Mouse (Mus musculus): ENCODE measurements around the gene Cdon. TPM values are rescaled to one million over a fixed set of nuclear protein-coding genes. Genes with fewer than 3 reads are reported as not detected.

Gene Cdon
- polyA plus RNA-seq, 1 experiment from 2014 or later, result 4.2 TPM

DNA sequence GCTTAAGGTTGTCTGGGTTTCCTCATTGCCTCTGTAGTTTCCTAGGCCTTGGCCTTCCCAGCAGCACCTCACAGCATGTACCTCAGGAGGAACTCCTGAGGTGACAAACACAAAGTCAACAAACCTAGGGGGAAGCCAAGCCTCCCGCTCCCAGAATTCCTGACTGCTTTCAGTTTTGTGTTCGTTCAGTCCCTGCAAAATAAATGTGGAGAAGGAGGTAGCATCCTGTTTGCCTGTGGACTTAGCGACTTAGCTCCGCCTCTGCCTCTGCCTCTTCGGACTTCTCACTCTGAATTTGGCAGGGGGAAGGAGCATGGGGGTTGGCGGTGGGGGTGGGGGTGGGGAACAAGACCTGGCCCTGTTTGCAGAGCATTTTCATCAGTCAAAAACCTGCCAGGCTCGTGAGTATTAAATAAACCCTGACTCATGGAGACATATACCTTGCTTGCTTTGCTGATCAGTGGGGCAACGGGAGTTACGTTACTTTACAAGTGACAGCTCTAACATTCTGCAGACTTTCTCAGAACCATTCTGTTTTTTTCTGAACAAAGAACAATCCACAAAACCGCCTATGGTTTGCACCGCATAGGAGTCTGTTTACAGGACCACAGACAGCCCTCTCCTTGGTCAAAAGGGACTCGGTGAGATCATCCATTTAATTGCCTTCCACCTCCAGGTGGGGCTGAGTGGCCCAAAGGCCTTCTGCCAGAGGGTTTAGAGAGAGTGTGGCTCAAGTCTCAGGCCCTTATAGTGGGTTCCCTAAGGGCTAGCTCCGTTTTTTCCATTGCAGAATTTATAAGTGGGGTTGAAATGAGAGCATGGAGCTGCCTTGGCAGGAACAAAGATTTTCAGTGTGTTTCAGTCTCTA is 15.7 kb upstream of the Cdon start:
- peak overlapping the region; percentile 24 for H3K4me2 ChIP-seq (replicated peaks; ENCODE audit: low read depth, low read length)
- no peak overlapping the region for H3K27ac ChIP-seq (ENCODE audit: low read length)
- 18% methylated on average over 13 of the region's 13 CpGs for WGBS
- no peaks in the 10 kb centered on the region for H3K36me3 ChIP-seq (ENCODE audit: insufficient read depth, low read length)
- peaks cover 14% of the 10 kb centered on the region for H3K4me1 ChIP-seq (ENCODE audit: insufficient read depth, low read length)
- no peaks in the 10 kb centered on the region for H3K9me3 ChIP-seq (ENCODE audit: low read length)
- peak overlapping the region; percentile 44 for H3K9ac ChIP-seq (replicated peaks; ENCODE audit: low read length)
- no peak overlapping the region for H3K4me3 ChIP-seq (ENCODE audit: low read length)
- 0 out of 2 replicates have a peak, but pooled peaks have one; percentile 19 for ATAC-seq (ENCODE audit: low FRiP score, low TSS enrichment)
- 0 out of 2 replicates have a peak, but pooled peaks cover 2% of the 10 kb centered on the region for H3K27me3 ChIP-seq (ENCODE audit: insufficient read depth, low read length)

DNA sequence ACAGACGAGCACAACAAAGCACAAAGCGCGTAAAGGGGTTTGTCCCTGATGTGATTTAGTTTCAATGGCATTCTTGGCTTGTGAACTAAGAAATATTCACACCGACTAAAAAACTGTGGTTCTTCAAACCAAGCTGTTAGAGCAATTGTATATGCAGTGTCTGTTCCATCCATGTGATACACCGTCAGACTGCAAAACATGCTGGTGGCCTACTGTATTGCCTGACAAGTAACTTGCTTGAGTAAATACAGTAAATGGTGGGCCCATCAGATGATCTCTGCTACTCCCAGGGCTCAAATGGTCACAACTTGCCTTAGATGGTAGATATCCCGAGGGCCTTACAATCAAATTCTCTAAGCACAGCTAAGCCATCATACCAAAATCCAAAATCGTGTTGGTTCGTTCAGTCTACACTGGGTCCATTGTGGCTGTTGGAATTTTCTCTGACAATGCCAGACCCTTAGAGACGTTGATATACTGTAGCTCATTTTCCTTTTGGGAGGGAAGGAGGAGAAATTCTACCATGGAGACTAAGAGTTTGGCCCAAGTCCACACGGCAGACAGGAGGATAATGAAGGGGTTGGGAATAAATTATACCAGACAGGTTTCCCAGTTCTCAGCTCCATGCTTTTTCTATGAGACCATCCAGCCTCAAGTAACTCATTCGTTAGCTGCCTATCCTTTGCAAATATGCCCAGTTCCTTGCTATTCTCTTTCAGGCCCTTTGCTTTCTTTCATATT is 9.5 kb upstream of the Cdon start:
- ATAC-seq (ENCODE audit: low FRiP score, low TSS enrichment), result no peak
- Histone ChIP-seq H3K9me3 (ENCODE audit: low read length) (no peaks in the 10 kb centered on the region), H3K27ac (ENCODE audit: low read length) (no peak overlapping the region), H3K4me2 (replicated peaks; ENCODE audit: low read depth, low read length) (no peak overlapping the region), H3K4me1 (ENCODE audit: insufficient read depth, low read length) (peaks cover 16% of the 10 kb centered on the region), H3K9ac (replicated peaks; ENCODE audit: low read length) (no peak overlapping the region), H3K27me3 (ENCODE audit: insufficient read depth, low read length) (no peaks in the 10 kb centered on the region), H3K4me3 (ENCODE audit: low read length) (no peak overlapping the region), H3K36me3 (ENCODE audit: insufficient read depth, low read length) (no peaks in the 10 kb centered on the region)
- 67% methylated on average over 11 of the region's 11 CpGs for WGBS

GRCm38 (mm10) chr9:35411975-35412374 is 9.0 kb upstream of the Cdon start:
- Histone ChIP-seq H3K9ac (replicated peaks; ENCODE audit: low read length) (no peak overlapping the region), H3K4me2 (replicated peaks; ENCODE audit: low read depth, low read length) (no peak overlapping the region), H3K27ac (ENCODE audit: low read length) (no peak overlapping the region), H3K4me3 (ENCODE audit: low read length) (no peak overlapping the region), H3K36me3 (ENCODE audit: insufficient read depth, low read length) (no peaks in the 10 kb centered on the region), H3K27me3 (ENCODE audit: insufficient read depth, low read length) (no peaks in the 10 kb centered on the region), H3K4me1 (ENCODE audit: insufficient read depth, low read length) (peaks cover 16% of the 10 kb centered on the region), H3K9me3 (ENCODE audit: low read length) (no peaks in the 10 kb centered on the region)
- no peak for ATAC-seq (ENCODE audit: low FRiP score, low TSS enrichment)
- WGBS, result 42% methylated on average over 7 of the region's 7 CpGs

- no peaks in the 10 kb centered on the region for H3K36me3 ChIP-seq (ENCODE audit: insufficient read depth, low read length)
- no peaks in the 10 kb centered on the region for H3K9me3 ChIP-seq (ENCODE audit: low read length)
- peaks cover 33% of the 10 kb centered on the region for H3K4me1 ChIP-seq (ENCODE audit: insufficient read depth, low read length)
- ATAC-seq (ENCODE audit: low FRiP score, low TSS enrichment), result peak; percentile 80; the same call in 1 of the 2 replicates
- H3K9ac ChIP-seq (replicated peaks; ENCODE audit: low read length), result peak overlapping the region; percentile 89
- peak overlapping the region; percentile 93 for H3K27ac ChIP-seq (ENCODE audit: low read length)
- H3K4me3 ChIP-seq (ENCODE audit: low read length), result peak overlapping the region; percentile 83
- WGBS, result 0% methylated on average over 33 of the region's 35 CpGs
- peak overlapping the region; percentile 60 for H3K4me2 ChIP-seq (replicated peaks; ENCODE audit: low read depth, low read length)
- no peaks in the 10 kb centered on the region; the same call in 1 of the 2 replicates for H3K27me3 ChIP-seq (ENCODE audit: insufficient read depth, low read length)
Measured at GRCm38 (mm10) chr9:35421730-35422235, 855 bp downstream of the Cdon start.

DNA sequence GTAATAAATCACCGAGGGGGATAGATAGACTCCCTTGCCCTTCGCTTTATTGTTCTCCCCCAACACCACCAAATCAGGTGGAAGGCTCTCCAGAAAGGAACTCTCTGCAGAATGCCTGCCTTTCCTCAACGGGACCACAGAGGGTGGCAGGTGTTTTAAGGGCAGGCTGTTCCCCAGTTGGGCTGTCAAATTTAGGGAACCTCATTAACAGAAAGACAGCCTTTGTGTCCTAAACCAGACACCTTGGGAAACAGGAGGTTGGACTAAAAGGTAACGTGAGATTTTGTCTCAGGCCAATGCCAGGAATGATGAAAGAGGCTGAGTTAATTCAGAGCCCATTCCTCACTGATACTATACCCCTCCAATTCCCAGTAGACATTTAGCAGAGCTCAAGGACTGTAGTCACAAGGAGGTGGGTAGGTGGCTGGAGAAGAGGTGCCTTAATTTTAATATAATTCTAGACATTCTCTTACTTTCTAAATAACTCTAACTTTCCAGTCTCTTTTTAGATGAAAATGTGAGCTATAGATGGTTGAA is 1.5 kb downstream of the Cdon start:
- H3K4me2 ChIP-seq (replicated peaks; ENCODE audit: low read depth, low read length), result peak overlapping the region; percentile 60
- H3K27me3 ChIP-seq (ENCODE audit: insufficient read depth, low read length), result no peaks in the 10 kb centered on the region; the same call in 1 of the 2 replicates
- H3K4me1 ChIP-seq (ENCODE audit: insufficient read depth, low read length), result peaks cover 37% of the 10 kb centered on the region
- H3K9me3 ChIP-seq (ENCODE audit: low read length), result no peaks in the 10 kb centered on the region
- H3K4me3 ChIP-seq (ENCODE audit: low read length), result peak overlapping the region; percentile 83
- no peaks in the 10 kb centered on the region for H3K36me3 ChIP-seq (ENCODE audit: insufficient read depth, low read length)
- peak overlapping the region; percentile 89 for H3K9ac ChIP-seq (replicated peaks; ENCODE audit: low read length)
- WGBS, result 1% methylated on average over 4 of the region's 4 CpGs
- no peak for ATAC-seq (ENCODE audit: low FRiP score, low TSS enrichment)
- H3K27ac ChIP-seq (ENCODE audit: low read length), result peak overlapping the region; percentile 93; the same call in 1 of the 2 replicates

GRCm38 (mm10) chr9:35423265-35423664 is 2.3 kb downstream of the Cdon start:
- 0 out of 2 replicates have a peak overlapping the region, but pooled peaks have one; percentile 3 for H3K9ac ChIP-seq (replicated peaks; ENCODE audit: low read length)

DNA sequence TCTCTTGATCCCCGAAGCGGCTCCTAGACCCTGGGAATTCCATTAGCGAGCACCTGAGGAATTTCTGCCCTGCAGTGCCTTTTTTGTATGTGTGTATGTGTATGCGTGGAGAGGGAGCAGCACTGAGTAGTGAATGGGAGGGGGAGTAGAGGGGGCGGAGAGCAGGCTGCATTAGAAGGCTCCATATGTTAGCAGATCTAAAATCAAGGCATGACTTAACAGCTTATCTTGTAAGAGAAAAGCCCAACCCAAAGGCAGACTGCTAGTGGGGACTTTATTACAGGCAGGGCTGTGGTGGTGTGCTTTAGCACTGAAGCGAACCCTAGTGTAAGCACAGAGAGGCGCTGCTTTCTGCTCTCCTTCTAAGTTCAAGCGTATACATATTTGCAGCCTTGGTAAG is 3.7 kb downstream of the Cdon start:
- Histone ChIP-seq H3K4me3 (ENCODE audit: low read length) (peak overlapping the region; percentile 23), H3K27me3 (ENCODE audit: insufficient read depth, low read length) (no peaks in the 10 kb centered on the region; the same call in 1 of the 2 replicates), H3K9ac (replicated peaks; ENCODE audit: low read length) (no peak overlapping the region), H3K9me3 (ENCODE audit: low read length) (no peaks in the 10 kb centered on the region), H3K4me1 (ENCODE audit: insufficient read depth, low read length) (peaks cover 45% of the 10 kb centered on the region), H3K27ac (ENCODE audit: low read length) (peak overlapping the region; percentile 36; the same call in 1 of the 2 replicates), H3K4me2 (replicated peaks; ENCODE audit: low read depth, low read length) (peak overlapping the region; percentile 42), H3K36me3 (ENCODE audit: insufficient read depth, low read length) (no peaks in the 10 kb centered on the region)
- ATAC-seq (ENCODE audit: low FRiP score, low TSS enrichment), result 0 out of 2 replicates have a peak, but pooled peaks have one; percentile 14
- WGBS, result 22% methylated on average over 8 of the region's 8 CpGs

More at GRCm38 (mm10) chr9:35423265-35423664, 2.3 kb downstream of the Cdon start:
- WGBS, result 40% methylated on average over 4 of the region's 4 CpGs
- H3K4me2 ChIP-seq (replicated peaks; ENCODE audit: low read depth, low read length), result peak overlapping the region; percentile 60
- peak overlapping the region; percentile 19 for H3K4me3 ChIP-seq (ENCODE audit: low read length)
- H3K36me3 ChIP-seq (ENCODE audit: insufficient read depth, low read length), result no peaks in the 10 kb centered on the region
- H3K9me3 ChIP-seq (ENCODE audit: low read length), result no peaks in the 10 kb centered on the region
- H3K4me1 ChIP-seq (ENCODE audit: insufficient read depth, low read length), result peaks cover 45% of the 10 kb centered on the region
- H3K27ac ChIP-seq (ENCODE audit: low read length), result no peak overlapping the region
- no peaks in the 10 kb centered on the region; the same call in 1 of the 2 replicates for H3K27me3 ChIP-seq (ENCODE audit: insufficient read depth, low read length)
- ATAC-seq (ENCODE audit: low FRiP score, low TSS enrichment), result no peak

DNA sequence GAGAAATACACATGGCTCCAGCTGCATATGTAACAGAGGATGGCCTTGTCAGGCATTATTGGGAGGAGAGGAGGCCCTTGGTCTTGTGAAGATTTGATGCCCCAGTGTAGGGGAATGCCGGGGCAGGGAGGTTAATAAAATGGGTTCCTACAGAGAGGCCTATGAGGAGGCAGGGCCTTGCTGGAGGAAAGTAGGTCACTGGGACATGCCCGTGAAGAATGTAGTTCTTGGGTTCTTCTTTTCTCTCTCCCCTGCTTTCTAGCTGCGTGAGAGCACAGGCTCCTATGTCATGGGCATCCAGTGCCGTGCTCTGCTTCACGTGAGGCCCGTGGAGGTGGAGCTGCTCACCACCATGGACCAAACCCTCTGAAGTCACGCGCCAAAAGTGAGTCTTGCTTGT is 9.5 kb downstream of the Cdon start:
- no peak overlapping the region for H3K27ac ChIP-seq (ENCODE audit: low read length)
- H3K36me3 ChIP-seq (ENCODE audit: insufficient read depth, low read length), result no peaks in the 10 kb centered on the region
- H3K4me2 ChIP-seq (replicated peaks; ENCODE audit: low read depth, low read length), result no peak overlapping the region
- 64% methylated on average over 8 of the region's 8 CpGs for WGBS
- no peaks in the 10 kb centered on the region for H3K9me3 ChIP-seq (ENCODE audit: low read length)
- no peak overlapping the region for H3K9ac ChIP-seq (replicated peaks; ENCODE audit: low read length)
- no peak for ATAC-seq (ENCODE audit: low FRiP score, low TSS enrichment)
- H3K27me3 ChIP-seq (ENCODE audit: insufficient read depth, low read length), result no peaks in the 10 kb centered on the region
- H3K4me3 ChIP-seq (ENCODE audit: low read length), result no peak overlapping the region
- H3K4me1 ChIP-seq (ENCODE audit: insufficient read depth, low read length), result peaks cover 24% of the 10 kb centered on the region; the same call in 1 of the 2 replicates

GRCm38 (mm10) chr9:35431396-35431795 is 10.5 kb downstream of the Cdon start:
- no peaks in the 10 kb centered on the region for H3K36me3 ChIP-seq (ENCODE audit: insufficient read depth, low read length)
- no peaks in the 10 kb centered on the region for H3K9me3 ChIP-seq (ENCODE audit: low read length)
- H3K4me1 ChIP-seq (ENCODE audit: insufficient read depth, low read length), result peaks cover 20% of the 10 kb centered on the region; the same call in 1 of the 2 replicates
- 80% methylated on average over 6 of the region's 6 CpGs for WGBS
- no peak overlapping the region for H3K4me2 ChIP-seq (replicated peaks; ENCODE audit: low read depth, low read length)
- H3K9ac ChIP-seq (replicated peaks; ENCODE audit: low read length), result no peak overlapping the region
- H3K27me3 ChIP-seq (ENCODE audit: insufficient read depth, low read length), result no peaks in the 10 kb centered on the region
- no peak for ATAC-seq (ENCODE audit: low FRiP score, low TSS enrichment)
- H3K27ac ChIP-seq (ENCODE audit: low read length), result no peak overlapping the region
- no peak overlapping the region for H3K4me3 ChIP-seq (ENCODE audit: low read length)
